7 mouse cellular contexts compared by ENCODE assay signal in the genomic region with DNA sequence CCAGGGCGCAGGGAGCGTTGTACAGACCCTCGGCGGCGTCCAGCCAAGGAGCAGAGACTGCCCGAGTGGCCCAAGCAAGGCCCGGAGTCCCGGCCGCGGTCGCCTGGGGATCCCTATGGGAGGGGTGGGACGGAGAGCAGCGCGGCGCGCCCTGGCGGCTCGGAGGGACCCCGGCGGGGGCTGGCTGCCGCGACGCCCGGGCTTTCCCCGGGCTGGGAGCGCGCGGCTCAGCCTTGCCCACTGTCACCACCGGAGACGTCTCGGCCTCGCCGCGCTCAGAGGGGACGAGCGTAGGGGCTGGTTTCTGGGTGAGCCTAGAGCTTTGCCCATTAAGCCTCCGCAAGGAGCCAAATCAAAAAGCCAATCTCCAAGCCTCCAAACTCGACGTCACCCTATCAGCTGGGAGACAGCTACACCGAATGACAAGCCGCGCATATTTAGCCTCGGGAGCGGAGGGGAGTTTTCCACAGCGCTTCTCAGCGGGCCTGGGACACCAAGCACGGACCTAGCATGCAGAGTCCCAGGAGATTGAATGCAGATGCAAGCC. TPM values are rescaled to one million over a fixed set of nuclear protein-coding genes. Genes with fewer than 3 reads are reported as not detected.
DNase-seq lines count a peak whose midpoint lies in the region; ATAC-seq and TF ChIP-seq lines count a peak whose summit lies in the region.

A gene (minus strand): TSS at position 306 of the 547 bp plus-strand sequence.

- H3K27ac ChIP-seq in hindbrain, embryonic 16.5 days (ENCODE audit: low read depth, low read length): peak within 1 kb of the TSS; percentile 94
- H3K27ac ChIP-seq in limb, embryonic 14.5 days (replicated peaks; ENCODE audit: low read depth, low read length): 0 out of 2 replicates have a peak within 1 kb of the TSS, but pooled peaks have one; percentile 33
- H3K27ac ChIP-seq in neural tube, embryonic 12.5 days: peak within 1 kb of the TSS; percentile 46; the same call in 1 of the 2 replicates

- no peak for TF ChIP-seq POLR2A in limb, embryonic 14.5 days (IDR thresholded peaks at IDR 0.05; ENCODE audit: borderline replicate concordance, extremely low read depth, insufficient read depth, insufficient read length)

- H3K9ac ChIP-seq in hindbrain, embryonic 16.5 days (ENCODE audit: low read depth, low read length): peak within 1 kb of the TSS; percentile 96
- H3K9ac ChIP-seq in limb, embryonic 14.5 days (ENCODE audit: low read depth, low read length, severe bottlenecking): peak within 1 kb of the TSS; percentile 68
- H3K9ac ChIP-seq in neural tube, embryonic 12.5 days: peak within 1 kb of the TSS; percentile 78

- peak within 1 kb of the TSS; percentile 84 for H3K4me2 ChIP-seq in hindbrain, embryonic 16.5 days (ENCODE audit: low read length)
- peak within 1 kb of the TSS; percentile 99 for H3K4me2 ChIP-seq in limb, embryonic 14.5 days (replicated peaks; ENCODE audit: low read depth, low read length, severe bottlenecking)
- peak within 1 kb of the TSS; percentile 93 for H3K4me2 ChIP-seq in neural tube, embryonic 12.5 days (replicated peaks)

- H3K4me1 ChIP-seq in hindbrain, embryonic 16.5 days (ENCODE audit: control insufficient read depth, insufficient read depth, low read depth, low read length): peaks cover 15% of the 10 kb centered on the region
- H3K4me1 ChIP-seq in limb, embryonic 14.5 days (ENCODE audit: control insufficient read depth, insufficient read depth, low read length): 0 out of 2 replicates have a peak, but pooled peaks cover 5% of the 10 kb centered on the region
- H3K4me1 ChIP-seq in neural tube, embryonic 12.5 days: peaks cover 23% of the 10 kb centered on the region

- DNase-seq in adrenal gland, postnatal 10 days: peak; percentile 39
- peak; percentile 74 for DNase-seq in cerebellum, adult 8-10 months
- peak; percentile 11 for DNase-seq in limb, embryonic 14.5 days (ENCODE audit: low spot score)
- DNase-seq in yolk sac, embryonic 10.5 days (ENCODE audit: low spot score): no peak

- no peaks in the 10 kb centered on the region for H3K9me3 ChIP-seq in hindbrain, embryonic 16.5 days (ENCODE audit: control insufficient read depth, low read length)
- no peaks in the 10 kb centered on the region for H3K9me3 ChIP-seq in limb, embryonic 14.5 days (ENCODE audit: control insufficient read depth, low read length)
- H3K9me3 ChIP-seq in neural tube, embryonic 12.5 days: no peaks in the 10 kb centered on the region

- ATAC-seq in frontal cortex, adult (ENCODE audit: low TSS enrichment): peak; percentile 70
- ATAC-seq in hindbrain, embryonic 16.5 days: peak; percentile 82
- peak; percentile 58 for ATAC-seq in limb, embryonic 14.5 days (ENCODE audit: low FRiP score, low read depth)
- peak; percentile 78 for ATAC-seq in neural tube, embryonic 12.5 days (ENCODE audit: low FRiP score, low read depth)

- 0 out of 2 replicates have a peak, but pooled peaks cover 2% of the 10 kb centered on the region for H3K27me3 ChIP-seq in hindbrain, embryonic 16.5 days (replicated peaks; ENCODE audit: control insufficient read depth, insufficient read depth, low read length)
- H3K27me3 ChIP-seq in limb, embryonic 14.5 days (ENCODE audit: control insufficient read depth, insufficient read depth, low read length): peaks cover 17% of the 10 kb centered on the region
- peaks cover 12% of the 10 kb centered on the region; the same call in 1 of the 2 replicates for H3K27me3 ChIP-seq in neural tube, embryonic 12.5 days (replicated peaks)

- no peaks in the 10 kb centered on the region for H3K36me3 ChIP-seq in hindbrain, embryonic 16.5 days (ENCODE audit: control insufficient read depth, insufficient read depth, low read length)
- no peaks in the 10 kb centered on the region for H3K36me3 ChIP-seq in limb, embryonic 14.5 days (ENCODE audit: control insufficient read depth, insufficient read depth, low read length)
- no peaks in the 10 kb centered on the region for H3K36me3 ChIP-seq in neural tube, embryonic 12.5 days

- H3K4me3 ChIP-seq in hindbrain, embryonic 16.5 days (ENCODE audit: low read length): peak within 1 kb of the TSS; percentile 73
- peak within 1 kb of the TSS; percentile 65 for H3K4me3 ChIP-seq in limb, embryonic 14.5 days (replicated peaks; ENCODE audit: low read length)
- H3K4me3 ChIP-seq in neural tube, embryonic 12.5 days: peak within 1 kb of the TSS; percentile 60

- WGBS in hindbrain, embryonic 16.5 days: under 1% methylated on average over 32 of the region's 47 CpGs
- 0% methylated on average over 23 of the region's 47 CpGs for WGBS in limb, embryonic 14.5 days
- WGBS in neural tube, embryonic 12.5 days: under 1% methylated on average over 47 of the region's 47 CpGs

RNA-seq across cellular contexts. Expression of the gene that starts here (rescaled TPM):
- total RNA-seq in adrenal gland, postnatal 10 days (2021): 1 to 10 TPM; 1.9 to 2.3 TPM
- polyA plus RNA-seq in hindbrain, embryonic 16.5 days (2015; fragmentation: Nextera tagmentation; extraction: Ambion mirVana): 11.2 and 11.7 TPM in 2 replicates
- polyA plus RNA-seq in limb, embryonic 14.5 days (2012; rRNA removed): 4.2 and 5.2 TPM in 2 replicates
- polyA plus RNA-seq in limb, embryonic 14.5 days (2014; fragmentation: Nextera tagmentation; extraction: Ambion mirVana): 2.5 TPM in 2 replicates
- 3.7 and 4.2 TPM in 2 replicates for polyA plus RNA-seq in neural tube, embryonic 12.5 days (2016; fragmentation: Nextera tagmentation; extraction: Ambion mirVana)

Comparison
In these comparisons a context has a peak if more than half of its experiments do, and no peak if none do; other contexts are left out.
1. H3K27ac ChIP-seq: peak in every context shown above with its lines; median percentile 94 in hindbrain, embryonic 16.5 days; 46 in neural tube, embryonic 12.5 days; 33 in limb, embryonic 14.5 days.